Mouse (Mus musculus) gastrocnemius, postnatal 4 days (tissue): ENCODE measurements around the gene Ifitm10. TPM values are rescaled to one million over a fixed set of nuclear protein-coding genes. Genes with fewer than 3 reads are reported as not detected.

Experiments
- DNase-seq, 2 experiments: peaks; one replicate each; pipeline ENCODE4 v3.0.0; 2021 to 2022; ENCODE audit warnings: low spot score in 2 of 2, mixed read lengths in 2 of 2
- total RNA-seq, 2 experiments: library from RNA; stranded (reverse); gene quantifications; 2 replicates each; pipeline ENCODE4 v1.2.3; 2021

The Ifitm10 gene
- total RNA-seq, 2 experiments from 2014 or later = 1.1 TPM; not detected in 1

DNA sequence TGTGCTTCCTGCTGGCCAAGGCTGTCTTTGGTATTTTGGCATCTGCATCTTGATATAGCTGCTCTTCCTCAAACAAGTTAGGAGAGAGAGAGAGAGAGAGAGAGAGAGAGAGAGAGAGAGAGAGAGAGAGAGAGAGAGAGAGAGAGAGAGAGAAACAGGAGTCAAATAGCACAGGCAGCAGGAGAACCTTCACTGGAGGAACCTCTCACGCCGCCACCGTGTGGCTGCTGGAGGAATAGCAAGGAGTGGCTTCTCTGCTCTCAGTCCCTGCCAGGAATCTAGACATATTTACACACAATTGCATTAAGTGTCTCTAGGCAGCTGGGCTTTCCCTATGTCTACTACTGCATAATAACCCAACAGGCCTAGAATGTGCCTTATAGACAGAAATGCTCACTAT, 95.4 kb downstream of the Ifitm10 start:
- peak; percentile 52 to 64 for DNase-seq

Other genes starting within 250 kb of the Ifitm10 start
- gene Gm39115, start 237.7 kb downstream of the Ifitm10 start, total RNA-seq = not detected
- gene Gm45337, start 229.1 kb downstream of the Ifitm10 start, total RNA-seq = not detected
- gene Gm29735, start 216.6 kb downstream of the Ifitm10 start, total RNA-seq = not detected
- not detected for gene Gm4553, start 208.0 kb downstream of the Ifitm10 start, total RNA-seq
- gene Krtap5-2, start 197.7 kb downstream of the Ifitm10 start, total RNA-seq = not detected
- gene Gm10153, start 183.4 kb downstream of the Ifitm10 start, total RNA-seq = not detected
- gene Krtap5-3, start 172.4 kb downstream of the Ifitm10 start, total RNA-seq = not detected
- not detected for gene Gm7579, start 161.9 kb downstream of the Ifitm10 start, total RNA-seq
- not detected for gene Krtap5-5, start 143.8 kb downstream of the Ifitm10 start, total RNA-seq
- gene Gm40460, start 132.7 kb downstream of the Ifitm10 start, total RNA-seq = not detected
- not detected for gene Gm2431, start 115.4 kb downstream of the Ifitm10 start, total RNA-seq
- gene Gm4559, start 99.4 kb downstream of the Ifitm10 start, total RNA-seq = not detected
- not detected for gene Krtap5-1, start 76.6 kb downstream of the Ifitm10 start, total RNA-seq
- not detected for gene Krtap5-4, start 70.2 kb downstream of the Ifitm10 start, total RNA-seq
- gene Gm49369, start 8.9 kb upstream of the Ifitm10 start, total RNA-seq = 1 to 10 TPM in 1 of 2 experiments, not detected in 1; 1.3 TPM
- 100 to 1,000 TPM; 265 to 273 TPM for gene Ctsd, start 14.3 kb upstream of the Ifitm10 start, total RNA-seq
- gene Syt8, start 61.1 kb upstream of the Ifitm10 start, total RNA-seq = not detected
- 1,000 to 10,000 TPM; 7,757 to 8,026 TPM for gene Tnni2, start 68.1 kb upstream of the Ifitm10 start, total RNA-seq
- gene Lsp1, start 87.1 kb upstream of the Ifitm10 start, total RNA-seq = 10 to 100 TPM; 26.3 to 28.7 TPM
- over 10,000 TPM in 1 of 2 experiments, 1,000 to 10,000 TPM in 1; 9,881 to 10,830 TPM for gene Tnnt3, start 125.1 kb upstream of the Ifitm10 start, total RNA-seq
- gene Mrpl23, start 158.9 kb upstream of the Ifitm10 start, total RNA-seq = 1 to 10 TPM; 6.3 to 9.4 TPM